Mouse (Mus musculus): ENCODE measurements at regions not wholly inside any gene's neighbourhood (a gene's known extent, or its start where the extent isn't known, plus 50 kb on each side); places are given as distances from the start of the nearest gene placed in this dataset.

GRCm38 (mm10) chr15:24877711-24878598, 535.6 kb downstream of the Basp1 start:
- no peak for TF ChIP-seq POLR2A (IDR thresholded peaks at IDR 0.05; ENCODE audit: low read depth, low read length)
- no peak for TF ChIP-seq ETS1 (conservative IDR thresholded peaks at IDR 0.05; ENCODE audit: low read depth, low read length)
- TF ChIP-seq CTCF (conservative IDR thresholded peaks at IDR 0.05 in 1 of 2, IDR thresholded peaks at IDR 0.05 in 1 of 2; ENCODE audit: low read depth in 2 of 2, low read length in 2 of 2): no peak
- TF ChIP-seq KAT2A (IDR thresholded peaks at IDR 0.05; ENCODE audit: insufficient replicate concordance, low read length): no peak
- TF ChIP-seq USF1 (IDR thresholded peaks at IDR 0.05; ENCODE audit: low read depth, low read length): no peak
- TF ChIP-seq MAFK (IDR thresholded peaks at IDR 0.05; ENCODE audit: insufficient replicate concordance, low read length): no peak
- TF ChIP-seq JUND (conservative IDR thresholded peaks at IDR 0.05; ENCODE audit: low read depth, low read length): no peak
- TF ChIP-seq MAZ (IDR thresholded peaks at IDR 0.05; ENCODE audit: low read depth, low read length): no peak
- no peak for TF ChIP-seq MXI1 (IDR thresholded peaks at IDR 0.05; ENCODE audit: low read depth, low read length)
- no peak for TF ChIP-seq E2F4 (IDR thresholded peaks at IDR 0.05; ENCODE audit: insufficient replicate concordance, low read depth, low read length)
- no peak for TF ChIP-seq CHD2 (IDR thresholded peaks at IDR 0.05; ENCODE audit: low read length)

All from CH12.LX (cell line).